Mouse (Mus musculus): ENCODE measurements around the gene Rpain.

- TF ChIP-seq CEBPB (IDR thresholded peaks at IDR 0.05; ENCODE audit: low read depth) (no peak), USF1 (IDR thresholded peaks at IDR 0.05; ENCODE audit: low read depth) (no peak), CTCF (IDR thresholded peaks at IDR 0.05; ENCODE audit: control insufficient read depth, insufficient read depth, insufficient read length) (no peak), MYOD1 (IDR thresholded peaks at IDR 0.05; ENCODE audit: control insufficient read depth, insufficient read length, low read depth) (no peak), FOSL1 (IDR thresholded peaks at IDR 0.05; ENCODE audit: insufficient read depth, low read length, poor library complexity, severe bottlenecking) (no peak), MYOG (IDR thresholded peaks at IDR 0.05; ENCODE audit: control insufficient read depth, extremely low read depth, insufficient read length) (no peak)
Measured at GRCm38 (mm10) chr11:71019201-71020068, 49.4 kb downstream of the Rpain start, which contains the start of the genes Mis12 and Derl2.

Data from C2C12 (cell line).